Mouse (Mus musculus) CH12.LX (cell line): ENCODE results near the gene Dtnb. TPM values are rescaled to one million over a fixed set of nuclear protein-coding genes. Genes with fewer than 3 reads are reported as not detected.
A peak's percentile ranks its signal among the peaks of the same experiment; 100 is the strongest.

Source experiments
- DNase-seq: peaks from one replicate; pipeline ENCODE4 v3.0.0-alpha.2; 2013; ENCODE audit errors: extremely low read depth
- H3K27ac ChIP-seq: 2 replicates; pipeline ENCODE4 v1.5.1; 2012; ENCODE audit warnings: low read depth, mild to moderate bottlenecking, control low read depth, moderate library complexity; ENCODE audit not compliant: insufficient read depth
- H3K27me3 ChIP-seq: replicated peaks from 2 replicates; pipeline ENCODE3; 2012; ENCODE audit warnings: inconsistent platforms
- H3K36me3 ChIP-seq, 2 experiments: replicated peaks in 1 of 2; 2 replicates each; pipeline versions ENCODE3 to v1.6.1; 2012; ENCODE audit warnings: inconsistent platforms in 1 of 2, low read length in 1 of 2, mild to moderate bottlenecking in 1 of 2, mixed read lengths in 1 of 2, moderate library complexity in 1 of 2; ENCODE audit not compliant: control insufficient read depth in 1 of 2, insufficient read depth in 1 of 2
- H3K4me1 ChIP-seq, 2 experiments: 2 replicates each; pipeline ENCODE4 v1.6.1; 2012; ENCODE audit warnings: inconsistent platforms in 1 of 2, moderate library complexity in 1 of 2; ENCODE audit not compliant: insufficient read depth in 2 of 2, control insufficient read depth in 1 of 2
- H3K4me2 ChIP-seq: 2 replicates; pipeline ENCODE4 v1.6.1; 2012; ENCODE audit warnings: low read depth, mild to moderate bottlenecking, control low read depth; ENCODE audit not compliant: poor library complexity, insufficient read depth, severe bottlenecking
- H3K4me3 ChIP-seq, 3 experiments: fragments of 150-350 bp in 1 of 3; sonication (generic) in 1 of 3; replicated peaks in 1 of 3; 2 replicates each; pipeline versions ENCODE3 to v1.5.1; 2011 to 2012; ENCODE audit warnings: low read depth in 2 of 3, low read length in 2 of 3, mild to moderate bottlenecking in 2 of 3, moderate library complexity in 2 of 3, control low read depth in 1 of 3, improper control_type of control experiment in 1 of 3, inconsistent platforms in 1 of 3, mixed read lengths in 1 of 3; ENCODE audit not compliant: poor library complexity in 1 of 3
- H3K79me2 ChIP-seq: replicated peaks from 2 replicates; pipeline ENCODE4 v1.6.1; 2012; ENCODE audit warnings: mild to moderate bottlenecking, moderate library complexity; ENCODE audit not compliant: control insufficient read depth, poor library complexity, insufficient read depth, severe bottlenecking; ENCODE audit errors: extremely low read depth
- H3K9ac ChIP-seq: 2 replicates; pipeline ENCODE4 v1.6.1; 2012; ENCODE audit warnings: low read depth, mild to moderate bottlenecking, control low read depth, moderate library complexity; ENCODE audit not compliant: insufficient read depth
- H3K9me3 ChIP-seq: replicated peaks from 2 replicates; pipeline ENCODE3; 2012; ENCODE audit warnings: low read length, inconsistent platforms, mixed read lengths
- E2F4 ChIP-seq: IDR thresholded peaks from 2 replicates; pipeline ENCODE4 v1.6.1; 2011; ENCODE audit warnings: low read depth, low read length, improper control_type of control experiment; ENCODE audit not compliant: insufficient replicate concordance
- ETS1 ChIP-seq: conservative IDR thresholded peaks from 2 replicates; pipeline ENCODE4 v1.6.1; 2012; ENCODE audit warnings: low read depth, mild to moderate bottlenecking, inconsistent platforms, low read length, improper control_type of control experiment, moderate library complexity
- GABPA ChIP-seq: IDR thresholded peaks from 2 replicates; pipeline ENCODE4 v1.6.1; 2012; ENCODE audit warnings: low read depth, low read length, improper control_type of control experiment, inconsistent platforms; ENCODE audit not compliant: insufficient replicate concordance
- IRF4 ChIP-seq: IDR thresholded peaks from 2 replicates; pipeline ENCODE4 v1.6.1; 2014; ENCODE audit warnings: low read depth, mild to moderate bottlenecking, inconsistent platforms, low read length, improper control_type of control experiment
- JUND ChIP-seq: conservative IDR thresholded peaks from 2 replicates; pipeline ENCODE4 v1.6.1; 2011; ENCODE audit warnings: low read depth, low read length, improper control_type of control experiment
- MAX ChIP-seq: IDR thresholded peaks from 2 replicates; pipeline ENCODE4 v1.6.1; 2011; ENCODE audit warnings: low read length, improper control_type of control experiment
- MAZ ChIP-seq: IDR thresholded peaks from 2 replicates; pipeline ENCODE4 v1.6.1; 2012; ENCODE audit warnings: low read depth, mild to moderate bottlenecking, inconsistent platforms, low read length, improper control_type of control experiment, moderate library complexity
- MEF2A ChIP-seq: IDR thresholded peaks from 2 replicates; pipeline ENCODE4 v1.6.1; 2014; ENCODE audit warnings: low read depth, mild to moderate bottlenecking, inconsistent platforms, low read length, improper control_type of control experiment, borderline replicate concordance
- MXI1 ChIP-seq: IDR thresholded peaks from 2 replicates; pipeline ENCODE4 v1.6.1; 2011; ENCODE audit warnings: mild to moderate bottlenecking, low read depth, low read length, improper control_type of control experiment
- MYC ChIP-seq: IDR thresholded peaks from 2 replicates; pipeline ENCODE4 v1.6.1; 2011; ENCODE audit warnings: low read depth, mild to moderate bottlenecking, improper control_type of control experiment, low read length
- NELFE ChIP-seq: IDR thresholded peaks from 2 replicates; pipeline ENCODE4 v1.6.1; 2011; ENCODE audit warnings: low read depth, low read length, improper control_type of control experiment
- POLR2A ChIP-seq: IDR thresholded peaks from 2 replicates; pipeline ENCODE4 v1.6.1; 2011; ENCODE audit warnings: low read depth, mild to moderate bottlenecking, improper control_type of control experiment, low read length
- POLR2AphosphoS2 ChIP-seq: IDR thresholded peaks from 2 replicates; pipeline ENCODE4 v1.6.1; 2011; ENCODE audit warnings: low read depth, low read length, improper control_type of control experiment
- RAD21 ChIP-seq: IDR thresholded peaks from 2 replicates; pipeline ENCODE4 v1.6.1; 2011; ENCODE audit warnings: low read depth, mild to moderate bottlenecking, low read length, improper control_type of control experiment, moderate library complexity
- RCOR1 ChIP-seq: conservative IDR thresholded peaks from 2 replicates; pipeline ENCODE4 v1.6.1; 2012; ENCODE audit warnings: low read depth, mild to moderate bottlenecking, inconsistent platforms, low read length, improper control_type of control experiment
- SMC3 ChIP-seq: IDR thresholded peaks from 2 replicates; pipeline ENCODE4 v1.6.1; 2011; ENCODE audit warnings: low read depth, low read length, improper control_type of control experiment
- TBP ChIP-seq: conservative IDR thresholded peaks from 2 replicates; pipeline ENCODE4 v1.6.1; 2011; ENCODE audit warnings: low read depth, low read length, improper control_type of control experiment
- TCF12 ChIP-seq: IDR thresholded peaks from 2 replicates; pipeline ENCODE4 v1.6.1; 2014; ENCODE audit warnings: low read depth, mild to moderate bottlenecking, inconsistent platforms, low read length, improper control_type of control experiment
- UBTF ChIP-seq: IDR thresholded peaks from 2 replicates; pipeline ENCODE4 v1.6.1; 2012; ENCODE audit warnings: low read depth, mild to moderate bottlenecking, inconsistent platforms, low read length, improper control_type of control experiment, moderate library complexity
- USF1 ChIP-seq: IDR thresholded peaks from 2 replicates; pipeline ENCODE4 v1.6.1; 2014; ENCODE audit warnings: low read depth, mild to moderate bottlenecking, inconsistent platforms, low read length, improper control_type of control experiment
- ZMIZ1 ChIP-seq: IDR thresholded peaks from 2 replicates; pipeline ENCODE4 v1.6.1; 2012; ENCODE audit warnings: low read depth, mild to moderate bottlenecking, inconsistent platforms, low read length, improper control_type of control experiment
- dilution Hi-C: fragments of 300-500 bp; cut with MboI; formaldehyde crosslinking; loops from 2 replicates; pipeline ENCODE4 v1.14.3; 2020; ENCODE audit warnings: low sequenced_read_pairs; ENCODE audit not compliant: extremely low pct_unique_long_range_greater_than_20kb, extremely low pct_ligation_motif_present
- in situ Hi-C: fragments of 300-500 bp; cut with MboI; formaldehyde crosslinking; loops from 3 replicates; pipeline ENCODE4 v1.14.3; 2019; ENCODE audit warnings: low sequenced_read_pairs, low pct_ligation_motif_present, low pct_unique_long_range_greater_than_20kb, mixed read lengths
- polyA plus RNA-seq: library from polyadenylated mRNA; unstranded; fragments of >175 nt; gene quantifications from 2 replicates; pipeline ENCODE4 v1.2.1, GENCODE M21; 2012; ENCODE audit warnings: low read depth; ENCODE audit not compliant: insufficient read length
- total RNA-seq, 2 experiments: library from RNA; depleted of rRNA; stranded (reverse); fragments of 300-350 nt in 1 of 2; fragments of >200 nt in 1 of 2; gene quantifications; 2 replicates each; pipeline ENCODE4 v1.2.3; 2012 to 2014

The Dtnb gene
- total and polyA plus RNA-seq, 3 experiments = 8.1 to 26.0 (median 17.4) TPM

GRCm38 (mm10) chr12:3791732-3792131 is 219.6 kb downstream of the Dtnb start (continued):
- TF ChIP-seq MEF2A (0 out of 2 replicates have a peak, but pooled peaks have one; percentile 35), POLR2AphosphoS2 (no peak), POLR2A (peak; percentile 68), RCOR1 (no peak), SMC3 (peak; percentile 67), RAD21 (peak; percentile 48)

- Histone ChIP-seq H3K79me2 (no peaks in the 10 kb centered on the region), H3K4me3 (peak overlapping the region in 1 of 3 experiments; percentile 46), H3K4me1 (peaks cover 13 to 49% of the 10 kb centered on the region in 2 experiments), H3K36me3 (no peaks in the 10 kb centered on the region), H3K27me3 (peaks cover 3% of the 10 kb centered on the region), H3K27ac (no peak overlapping the region), H3K9ac (no peak overlapping the region), H3K9me3 (no peaks in the 10 kb centered on the region), H3K4me2 (peak overlapping the region; percentile 25)
- DNase-seq = no peak
- in situ Hi-C loops (no loop called here), dilution Hi-C loops (no loop called here)
- TF ChIP-seq NELFE (no peak), ETS1 (0 out of 2 replicates have a peak, but pooled peaks have one; percentile 4), MAX (no peak)
These were observed 220.1 kb downstream of the Dtnb start for GRCm38 (mm10) chr12:3792248-3792647.

- Histone ChIP-seq H3K27me3 (peaks cover 3% of the 10 kb centered on the region), H3K36me3 (no peaks in the 10 kb centered on the region), H3K4me3 (no peak overlapping the region), H3K9me3 (no peaks in the 10 kb centered on the region), H3K9ac (no peak overlapping the region), H3K4me2 (no peak overlapping the region), H3K4me1 (peaks cover 7 to 21% of the 10 kb centered on the region in 2 experiments), H3K79me2 (no peaks in the 10 kb centered on the region), H3K27ac (no peak overlapping the region)
- in situ Hi-C loops (no loop called here), dilution Hi-C loops (no loop called here)
- DNase-seq = no peak
- TF ChIP-seq GABPA = no peak
- no peak for TF ChIP-seq TCF12
- no peak for TF ChIP-seq MXI1
- no peak for TF ChIP-seq MAX
- TF ChIP-seq MAZ = no peak
- no peak for TF ChIP-seq ETS1
- no peak for TF ChIP-seq USF1
- TF ChIP-seq ZMIZ1 = no peak
- TF ChIP-seq IRF4 = no peak
- TF ChIP-seq RAD21 = no peak
- no peak for TF ChIP-seq MEF2A
- TF ChIP-seq JUND = no peak
- TF ChIP-seq SMC3 = no peak
- TF ChIP-seq TBP = no peak
- no peak for TF ChIP-seq E2F4
- TF ChIP-seq MYC = no peak
- TF ChIP-seq NELFE = no peak
- no peak for TF ChIP-seq UBTF
- TF ChIP-seq RCOR1 = no peak
- no peak for TF ChIP-seq POLR2AphosphoS2
These were observed 223.4 kb downstream of the Dtnb start for GRCm38 (mm10) chr12:3795569-3795968.
